Mouse (Mus musculus): ENCODE data around the gene Spem1. TPM values are rescaled to one million over a fixed set of nuclear protein-coding genes. Genes with fewer than 3 reads are reported as not detected.
A peak's percentile ranks its signal among the peaks of the same experiment; 100 is the strongest.

Gene Spem1
- polyA plus RNA-seq, 1 experiment from 2014 or later = 0.65 TPM

- no peaks in the 10 kb centered on the region for H3K36me3 ChIP-seq (replicated peaks)
- 3% methylated on average over 13 of the region's 13 CpGs for WGBS
- peaks cover 14% of the 10 kb centered on the region; the same call in 1 of the 2 replicates for H3K27me3 ChIP-seq (replicated peaks)
- H3K9me3 ChIP-seq = no peaks in the 10 kb centered on the region
- peaks cover 24% of the 10 kb centered on the region for H3K4me1 ChIP-seq
- no peak for ATAC-seq (replicated peaks)
- peak overlapping the region; percentile 75 for H3K4me2 ChIP-seq
- peak overlapping the region; percentile 43 for H3K4me3 ChIP-seq
- H3K27ac ChIP-seq = no peak overlapping the region
- no peak overlapping the region for H3K9ac ChIP-seq
Observed at GRCm38 (mm10) chr11:69795983-69796435, 26.0 kb downstream of the Spem1 start.

GRCm38 (mm10) chr11:69795168-69795982 is 26.6 kb downstream of the Spem1 start, which contains the start of gene Chrnb1:
Gene Chrnb1, minus strand, starts transcription at chr11:69795943.
- H3K9me3 ChIP-seq = no peaks in the 10 kb centered on the region
- 2% methylated on average over 52 of the region's 52 CpGs for WGBS
- ATAC-seq (replicated peaks) = peak; percentile 90
- peaks cover 14% of the 10 kb centered on the region; the same call in 1 of the 2 replicates for H3K27me3 ChIP-seq (replicated peaks)
- H3K4me3 ChIP-seq = peak within 1 kb of the TSS; percentile 43
- H3K4me2 ChIP-seq = peak within 1 kb of the TSS; percentile 75
- no peak within 1 kb of the TSS for H3K27ac ChIP-seq
- H3K36me3 ChIP-seq (replicated peaks) = no peaks in the 10 kb centered on the region
- peaks cover 21% of the 10 kb centered on the region for H3K4me1 ChIP-seq
- H3K9ac ChIP-seq = peak within 1 kb of the TSS; percentile 25

GRCm38 (mm10) chr11:69793429-69793828 is 28.6 kb downstream of the Spem1 start:
- H3K27ac ChIP-seq = no peak overlapping the region
- no peak overlapping the region for H3K9ac ChIP-seq
- no peaks in the 10 kb centered on the region for H3K36me3 ChIP-seq (replicated peaks)
- no peak overlapping the region for H3K4me3 ChIP-seq
- H3K27me3 ChIP-seq (replicated peaks) = peaks cover 14% of the 10 kb centered on the region; the same call in 1 of the 2 replicates
- H3K4me2 ChIP-seq = no peak overlapping the region
- WGBS = 66% methylated on average over 5 of the region's 5 CpGs
- peaks cover 8% of the 10 kb centered on the region for H3K4me1 ChIP-seq
- ATAC-seq (replicated peaks) = no peak
- no peaks in the 10 kb centered on the region for H3K9me3 ChIP-seq

GRCm38 (mm10) chr11:69791420-69791819 is 30.6 kb downstream of the Spem1 start:
- H3K27ac ChIP-seq = no peak overlapping the region
- 71% methylated on average over 5 of the region's 5 CpGs for WGBS
- H3K4me2 ChIP-seq = no peak overlapping the region

GRCm38 (mm10) chr11:69789431-69789830 is 32.5 kb downstream of the Spem1 start:
- H3K9ac ChIP-seq = no peak overlapping the region
- H3K36me3 ChIP-seq (replicated peaks) = no peaks in the 10 kb centered on the region
- no peak for ATAC-seq (replicated peaks)
- 58% methylated on average over 5 of the region's 5 CpGs for WGBS
- H3K4me3 ChIP-seq = no peak overlapping the region
- no peak overlapping the region for H3K27ac ChIP-seq
- H3K9me3 ChIP-seq = no peaks in the 10 kb centered on the region
- H3K27me3 ChIP-seq (replicated peaks) = 0 out of 2 replicates have a peak, but pooled peaks cover 4% of the 10 kb centered on the region
- no peaks in the 10 kb centered on the region for H3K4me1 ChIP-seq
- no peak overlapping the region for H3K4me2 ChIP-seq

More at GRCm38 (mm10) chr11:69791420-69791819, 30.6 kb downstream of the Spem1 start:
- H3K27me3 ChIP-seq (replicated peaks) = peaks cover 14% of the 10 kb centered on the region; the same call in 1 of the 2 replicates
- no peak overlapping the region for H3K9ac ChIP-seq
- H3K9me3 ChIP-seq = no peaks in the 10 kb centered on the region
- ATAC-seq (replicated peaks) = no peak
- H3K4me3 ChIP-seq = no peak overlapping the region
- H3K4me1 ChIP-seq = peaks cover 8% of the 10 kb centered on the region
- no peaks in the 10 kb centered on the region for H3K36me3 ChIP-seq (replicated peaks)

- WGBS = 80% methylated on average over 5 of the region's 5 CpGs
- no peak for ATAC-seq (replicated peaks)
- Histone ChIP-seq H3K4me2 (no peak overlapping the region), H3K4me1 (no peaks in the 10 kb centered on the region), H3K36me3 (replicated peaks) (no peaks in the 10 kb centered on the region), H3K27me3 (replicated peaks) (no peaks in the 10 kb centered on the region), H3K27ac (no peak overlapping the region), H3K9me3 (no peaks in the 10 kb centered on the region), H3K4me3 (no peak overlapping the region), H3K9ac (no peak overlapping the region)
Observed at GRCm38 (mm10) chr11:69787306-69787705, 34.7 kb downstream of the Spem1 start.

- Histone ChIP-seq H3K4me1 (no peaks in the 10 kb centered on the region), H3K27me3 (replicated peaks) (no peaks in the 10 kb centered on the region), H3K9ac (no peak overlapping the region), H3K9me3 (no peaks in the 10 kb centered on the region), H3K4me2 (no peak overlapping the region), H3K4me3 (no peak overlapping the region), H3K27ac (no peak overlapping the region), H3K36me3 (replicated peaks) (no peaks in the 10 kb centered on the region)
- no peak for ATAC-seq (replicated peaks)
- WGBS = 45% methylated on average over 15 of the region's 15 CpGs
Observed at GRCm38 (mm10) chr11:69784793-69785272, 37.1 kb downstream of the Spem1 start.

GRCm38 (mm10) chr11:69781828-69782227 is 40.2 kb downstream of the Spem1 start:
- Histone ChIP-seq H3K4me1 (no peaks in the 10 kb centered on the region), H3K4me3 (no peak overlapping the region), H3K9me3 (no peaks in the 10 kb centered on the region), H3K36me3 (replicated peaks) (no peaks in the 10 kb centered on the region), H3K4me2 (no peak overlapping the region), H3K27me3 (replicated peaks) (no peaks in the 10 kb centered on the region), H3K27ac (no peak overlapping the region), H3K9ac (no peak overlapping the region)
- 42% methylated on average over 4 of the region's 4 CpGs for WGBS
- ATAC-seq (replicated peaks) = no peak

- Histone ChIP-seq H3K27ac (no peak overlapping the region), H3K4me2 (no peak overlapping the region), H3K4me1 (no peaks in the 10 kb centered on the region), H3K36me3 (replicated peaks) (peaks cover 6% of the 10 kb centered on the region; the same call in 1 of the 2 replicates), H3K9me3 (no peaks in the 10 kb centered on the region), H3K27me3 (replicated peaks) (no peaks in the 10 kb centered on the region), H3K4me3 (no peak overlapping the region), H3K9ac (no peak overlapping the region)
- no peak for ATAC-seq (replicated peaks)
- 55% methylated on average over 7 of the region's 7 CpGs for WGBS
Observed at GRCm38 (mm10) chr11:69778985-69779384, 43.0 kb downstream of the Spem1 start.

- 67% methylated on average over 23 of the region's 23 CpGs for WGBS
- Histone ChIP-seq H3K4me1 (no peaks in the 10 kb centered on the region), H3K27ac (no peak overlapping the region), H3K4me3 (no peak overlapping the region), H3K4me2 (no peak overlapping the region), H3K36me3 (replicated peaks) (peaks cover 6% of the 10 kb centered on the region; the same call in 1 of the 2 replicates), H3K9ac (no peak overlapping the region), H3K27me3 (replicated peaks) (no peaks in the 10 kb centered on the region), H3K9me3 (no peaks in the 10 kb centered on the region)
- ATAC-seq (replicated peaks) = no peak
Observed at GRCm38 (mm10) chr11:69778258-69778982, 43.6 kb downstream of the Spem1 start.

- Histone ChIP-seq H3K27ac (no peak overlapping the region), H3K4me1 (no peaks in the 10 kb centered on the region), H3K4me2 (no peak overlapping the region), H3K27me3 (replicated peaks) (no peaks in the 10 kb centered on the region), H3K36me3 (replicated peaks) (peaks cover 6% of the 10 kb centered on the region; the same call in 1 of the 2 replicates), H3K9me3 (no peaks in the 10 kb centered on the region), H3K9ac (no peak overlapping the region), H3K4me3 (no peak overlapping the region)
- WGBS = 66% methylated on average over 26 of the region's 26 CpGs
- no peak for ATAC-seq (replicated peaks)
Observed at GRCm38 (mm10) chr11:69777504-69778257, 44.3 kb downstream of the Spem1 start.

Data from midbrain, embryonic 15.5 days (tissue).